Mouse (Mus musculus) NIH3T3 (cell line): ENCODE measurements around the gene Nav3.
"Not testable (repeated sequence)": the region's sequence is repeated elsewhere in the genome, so short reads cannot be mapped to it uniquely, and the experiment has no call there.

Experiments used
- DNase-seq: peaks from one replicate; pipeline ENCODE4 v3.0.0-alpha.2; 2012; ENCODE audit warnings: low read depth

Nav3 gene

DNA sequence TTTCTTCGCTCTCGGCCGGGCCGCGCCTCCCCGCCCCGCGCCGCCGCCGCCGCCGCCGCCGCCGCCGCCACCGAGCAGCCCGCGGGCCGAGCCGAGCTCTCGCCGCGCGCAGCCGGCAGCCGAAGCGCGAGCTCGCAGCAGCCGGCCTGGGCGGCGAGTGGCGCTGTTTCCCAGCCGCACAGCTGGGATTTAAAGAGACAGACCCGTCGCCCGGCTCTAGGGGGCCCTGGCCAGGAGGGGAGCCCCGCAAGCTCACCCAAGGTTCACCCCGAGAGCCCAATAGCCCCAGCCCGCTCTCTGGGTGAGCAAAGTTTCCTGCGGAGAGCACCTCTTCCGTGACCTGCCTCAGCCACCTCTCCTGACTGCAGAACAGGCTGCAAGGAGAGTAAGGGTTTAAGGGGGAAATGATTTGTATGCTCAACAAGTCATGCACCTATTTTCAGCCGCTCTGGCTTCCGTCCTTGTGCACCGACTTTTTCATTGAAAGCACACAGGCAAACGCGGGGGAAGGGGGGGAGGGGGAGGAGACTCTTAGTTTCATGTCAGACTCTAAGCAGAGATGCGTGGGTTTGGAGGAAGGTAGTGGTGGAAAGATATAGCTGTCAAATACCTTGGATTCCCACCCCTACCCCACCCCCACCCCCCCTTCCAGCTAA is at the start of gene Nav3:
Gene Nav3 (minus strand): TSS at position 367 of the 656 bp plus-strand sequence.
- peak; percentile 85 for DNase-seq

DNA sequence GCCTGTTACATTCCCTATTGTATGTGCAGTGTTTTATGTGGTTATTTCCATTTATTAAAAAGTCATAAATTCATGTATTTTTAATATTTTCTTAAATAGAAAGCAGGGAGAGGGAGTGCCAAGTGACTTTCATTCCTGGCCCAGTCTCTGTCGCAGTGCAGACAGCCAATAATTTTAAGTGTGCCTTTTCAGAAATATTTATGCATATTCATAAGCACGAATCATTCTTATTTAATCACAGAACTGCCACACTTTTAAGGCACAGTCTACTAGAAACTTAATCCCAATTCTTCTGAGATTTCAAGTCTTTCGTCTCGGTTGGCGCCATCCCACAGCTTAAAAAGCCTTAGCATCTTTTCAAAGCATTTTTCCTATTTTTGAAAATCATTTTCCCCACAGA is 29.3 kb upstream of the Nav3 start:
- DNase-seq = peak; percentile 24

DNA sequence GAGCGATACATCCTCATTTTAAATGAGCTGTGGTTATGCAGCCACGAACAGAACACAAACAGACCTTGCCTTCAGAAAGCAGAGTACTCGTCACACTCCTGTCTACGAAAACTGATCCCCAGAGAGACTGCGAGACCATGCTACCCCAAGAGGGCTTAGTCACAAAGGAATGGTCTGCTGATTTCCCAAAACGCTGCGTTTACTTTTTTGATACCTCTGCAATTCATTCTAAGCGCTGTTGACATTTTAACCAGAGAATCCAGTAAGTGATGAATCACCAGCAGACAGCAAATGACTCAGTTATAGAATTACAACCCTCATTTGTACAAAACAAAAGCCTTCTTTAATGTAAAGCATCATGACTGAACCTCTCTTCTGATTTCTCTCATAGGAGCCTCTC is 28.8 kb upstream of the Nav3 start:
- peak; percentile 84 for DNase-seq

DNA sequence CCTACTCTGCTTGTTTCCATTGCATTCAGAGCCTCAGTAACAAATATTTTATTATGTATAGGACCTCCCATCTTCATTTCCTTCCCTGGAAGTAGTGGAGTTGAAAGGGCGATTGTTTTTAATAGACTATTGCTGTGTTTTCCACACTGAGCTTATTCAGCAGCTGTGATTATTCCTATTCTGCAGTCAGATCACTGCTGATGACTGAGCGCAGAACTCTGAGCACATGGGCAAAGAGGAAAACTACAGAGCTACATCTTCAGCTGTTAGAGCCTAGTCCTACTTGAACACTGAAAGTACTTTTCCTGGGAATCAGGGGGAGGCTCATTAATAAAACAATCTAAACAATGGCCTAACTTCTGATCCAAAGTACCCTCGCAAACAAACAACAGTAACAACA is 23.2 kb upstream of the Nav3 start:
- DNase-seq = no peak

DNA sequence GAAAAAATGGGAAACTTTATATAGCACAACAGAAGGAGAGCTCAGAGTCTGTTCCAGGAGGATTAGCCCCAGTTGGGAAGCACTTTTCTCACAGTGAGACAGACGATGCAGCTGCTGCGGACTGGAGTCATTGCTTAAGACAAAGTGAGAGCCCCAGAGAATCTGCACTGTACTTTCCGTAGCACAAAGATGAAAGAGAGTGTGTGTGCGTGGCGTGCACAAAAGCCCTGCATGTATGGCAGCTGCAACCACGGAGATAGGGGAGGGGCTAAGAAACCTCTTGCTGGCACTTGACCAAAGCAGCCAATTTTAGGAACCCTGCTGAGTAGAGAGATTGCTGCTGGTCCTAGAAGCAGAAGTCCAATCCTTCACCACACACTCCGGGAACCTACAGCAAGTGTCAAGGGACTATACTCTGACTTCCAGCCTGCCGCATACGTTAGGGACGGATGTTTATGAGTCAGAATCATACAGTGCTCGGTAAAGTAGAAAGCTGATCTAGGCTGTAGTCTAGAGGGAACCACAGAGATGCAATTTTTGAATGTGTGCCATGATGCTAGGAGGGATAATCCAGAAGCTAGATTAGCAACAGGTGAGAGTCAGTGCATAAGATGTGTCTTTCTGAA is 21.8 kb upstream of the Nav3 start:
- peak; percentile 15 for DNase-seq

DNA sequence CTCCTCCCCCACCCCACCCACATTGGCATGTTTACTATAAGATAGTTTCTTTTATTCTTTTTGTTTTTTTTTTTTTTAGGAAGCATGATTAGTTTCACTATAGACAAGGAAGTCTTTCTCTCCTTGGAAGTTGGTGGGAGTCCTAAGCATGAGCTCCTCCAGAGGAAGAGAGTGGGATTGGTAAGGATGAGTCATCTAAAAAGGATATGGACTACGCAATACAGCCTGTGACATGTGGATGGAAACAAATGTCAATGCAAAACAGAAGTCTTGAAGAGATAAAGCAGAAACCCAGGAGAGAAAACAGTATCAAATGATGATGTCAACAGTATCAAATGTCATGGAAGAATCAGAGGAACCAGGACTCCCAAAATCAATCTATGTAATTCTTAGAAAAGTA is 18.1 kb upstream of the Nav3 start:
- DNase-seq = peak; percentile 42

DNA sequence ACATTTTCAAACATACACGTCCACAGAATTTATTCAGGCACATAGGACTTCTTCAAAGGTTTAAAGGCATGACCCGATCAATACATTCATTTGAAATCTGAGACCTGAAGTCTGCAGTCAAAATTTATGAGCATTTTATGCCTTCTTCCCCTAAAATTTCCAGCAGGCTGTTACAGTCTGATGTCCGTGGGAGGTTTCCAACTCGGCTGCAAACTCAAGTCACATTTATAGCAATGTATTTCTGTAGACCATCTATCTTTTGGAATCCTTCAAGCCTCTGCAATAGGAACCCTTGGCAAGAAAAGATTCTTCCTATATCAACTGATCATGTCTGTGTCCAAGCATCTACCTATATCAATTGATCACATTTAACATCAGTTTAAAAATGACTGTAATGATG is 13.4 kb upstream of the Nav3 start:
- DNase-seq = no peak

DNA sequence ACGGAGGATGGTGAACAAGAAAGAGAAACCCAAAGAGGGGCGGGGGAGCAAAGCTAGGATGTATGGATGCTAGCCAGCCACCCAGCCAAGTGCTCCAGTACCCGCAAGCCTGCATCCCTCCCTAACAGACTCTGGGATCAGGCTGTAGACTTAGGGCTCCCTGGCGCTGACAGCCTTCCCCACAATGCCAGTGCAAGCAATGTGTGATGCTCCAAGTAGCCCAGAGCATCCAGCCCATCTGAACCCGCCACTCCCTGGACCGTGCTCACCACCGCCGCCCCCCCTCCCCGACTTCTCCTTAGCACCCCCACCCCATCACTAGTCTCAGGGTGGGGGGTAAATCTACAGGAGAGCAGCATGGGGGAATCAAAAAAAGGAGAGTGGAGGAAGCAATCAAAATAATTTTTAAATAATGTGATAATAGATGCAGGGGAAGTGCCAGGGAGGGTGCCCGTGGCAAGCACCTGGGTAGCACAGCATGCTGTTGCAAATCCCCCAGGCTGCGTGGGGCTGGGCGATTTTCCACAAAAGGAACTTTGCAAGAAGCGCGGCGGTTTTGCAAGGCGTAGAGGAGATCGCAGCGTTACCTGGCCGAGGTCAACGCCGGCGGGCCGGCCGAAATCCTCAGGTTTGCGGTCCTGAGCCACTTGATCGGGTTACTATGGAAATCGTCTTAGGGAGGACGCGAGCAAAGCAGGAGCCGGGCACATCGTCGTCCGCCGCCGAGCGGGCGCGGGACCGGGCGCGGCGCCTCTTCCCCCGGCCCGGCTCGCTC is 754 bp downstream of the Nav3 start:
- no peak for DNase-seq

DNA sequence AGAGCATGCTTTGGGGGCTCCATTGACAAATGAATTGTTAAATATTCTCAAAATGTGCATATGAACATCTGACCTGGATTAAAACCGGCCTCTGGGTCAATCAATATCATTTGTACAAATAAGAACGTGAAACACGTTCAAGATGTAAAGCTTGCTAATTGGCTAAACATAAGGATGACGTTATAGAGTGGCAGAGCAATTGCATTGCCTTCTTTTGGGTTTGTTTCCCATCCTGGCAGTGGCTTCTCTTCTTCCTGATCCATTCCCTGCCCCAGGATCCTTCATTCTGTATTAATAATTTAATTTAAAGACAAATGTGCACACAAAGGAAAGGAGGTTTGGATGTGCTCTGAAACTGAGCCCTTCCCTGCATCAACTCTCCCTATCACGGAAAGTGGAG is 2.4 kb downstream of the Nav3 start:
- no peak for DNase-seq

DNA sequence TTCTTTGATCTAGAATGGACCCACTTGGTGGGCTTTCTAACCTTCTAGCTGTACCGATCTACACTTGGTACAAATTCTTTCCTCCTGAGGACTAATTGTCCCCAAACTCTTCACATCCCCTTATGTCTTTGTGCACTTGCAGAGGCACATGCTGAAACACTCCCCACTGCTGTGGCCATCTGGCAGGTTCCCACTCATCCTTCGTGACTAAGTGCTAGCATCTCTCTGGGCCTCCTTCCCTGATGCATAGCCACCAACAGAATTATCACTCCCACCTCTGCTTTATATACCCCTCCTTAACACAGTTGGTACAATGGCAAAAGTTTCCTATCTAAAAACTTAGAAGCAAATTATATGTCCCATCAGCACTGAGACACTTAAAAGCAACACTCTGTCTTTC is 15.6 kb downstream of the Nav3 start:
- DNase-seq = no peak

DNA sequence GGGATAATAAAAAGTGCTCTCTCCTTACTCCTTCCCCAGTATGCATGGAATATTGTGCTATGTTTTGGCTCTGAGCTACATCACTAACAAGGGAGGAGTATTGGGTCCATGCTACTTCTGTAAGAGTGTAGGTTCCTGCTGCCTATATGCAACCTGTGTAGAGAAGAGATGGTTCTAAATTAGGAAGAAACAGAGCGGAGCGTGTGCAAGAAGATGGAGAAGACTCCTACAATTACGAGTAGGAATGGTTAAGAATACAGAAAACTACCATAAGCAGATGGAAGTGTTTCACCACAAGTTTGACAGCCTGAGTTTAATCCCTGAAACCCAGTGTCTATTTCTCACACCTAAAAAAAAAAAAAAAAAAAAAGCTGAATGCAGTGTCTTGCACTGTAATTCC is 24.9 kb downstream of the Nav3 start:
- no peak for DNase-seq

DNA sequence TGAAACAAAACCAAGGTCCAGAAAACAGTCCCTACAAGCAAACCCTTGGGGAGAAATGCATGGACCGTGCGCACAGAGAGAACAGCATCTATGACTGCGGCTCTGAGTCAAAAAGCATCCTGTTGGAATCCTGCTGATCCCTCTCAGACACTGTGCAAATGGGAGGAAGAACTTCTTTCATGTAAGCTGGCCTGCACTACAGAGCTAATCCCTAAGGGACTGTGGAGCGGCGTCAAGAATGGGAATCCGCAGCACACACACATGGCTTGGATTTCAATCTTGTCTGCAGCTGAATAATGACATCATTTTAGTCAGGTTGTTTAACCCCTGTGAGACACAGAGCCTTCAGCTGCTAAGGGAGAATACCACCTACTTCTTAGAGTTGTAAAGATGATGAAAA is 26.4 kb downstream of the Nav3 start:
- no peak for DNase-seq

DNA sequence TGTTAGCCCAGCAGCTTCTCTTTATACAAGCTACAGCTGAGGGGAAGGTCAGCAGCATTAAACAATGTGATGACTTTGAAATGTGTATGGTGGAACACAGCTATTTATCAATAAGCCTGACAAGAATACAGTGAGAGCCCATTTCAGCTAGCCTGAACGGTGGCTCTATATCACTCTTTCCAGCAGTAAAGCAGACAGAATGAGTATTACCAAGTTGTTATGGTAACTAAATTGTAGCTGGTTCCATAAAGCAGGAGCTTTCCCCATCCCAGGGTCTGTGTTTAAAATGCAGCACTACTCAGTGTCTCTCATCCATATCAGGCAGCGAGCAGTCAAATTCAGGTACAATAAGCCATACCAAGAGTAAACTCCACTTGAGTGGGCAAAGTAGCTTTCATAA is 27.0 kb downstream of the Nav3 start:
- no peak for DNase-seq

DNA sequence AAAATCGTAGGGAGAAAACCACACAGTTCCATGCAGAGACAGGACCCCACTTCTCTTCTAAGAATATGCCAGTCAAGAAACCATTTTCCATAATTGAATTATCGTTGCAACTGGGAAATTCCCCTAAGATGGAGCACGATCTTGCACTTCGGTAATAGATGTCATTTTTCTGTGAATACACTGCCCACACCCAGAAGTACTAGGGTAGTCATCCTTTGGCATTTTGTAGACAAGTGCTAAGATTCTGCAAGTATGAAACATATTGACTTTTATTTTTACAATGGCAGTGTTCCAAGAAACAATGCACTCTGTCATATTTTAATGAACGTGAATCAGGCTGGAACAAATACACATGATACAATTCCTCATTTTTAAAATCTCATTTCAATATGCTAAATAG is 34.5 kb downstream of the Nav3 start:
- DNase-seq = no peak

DNA sequence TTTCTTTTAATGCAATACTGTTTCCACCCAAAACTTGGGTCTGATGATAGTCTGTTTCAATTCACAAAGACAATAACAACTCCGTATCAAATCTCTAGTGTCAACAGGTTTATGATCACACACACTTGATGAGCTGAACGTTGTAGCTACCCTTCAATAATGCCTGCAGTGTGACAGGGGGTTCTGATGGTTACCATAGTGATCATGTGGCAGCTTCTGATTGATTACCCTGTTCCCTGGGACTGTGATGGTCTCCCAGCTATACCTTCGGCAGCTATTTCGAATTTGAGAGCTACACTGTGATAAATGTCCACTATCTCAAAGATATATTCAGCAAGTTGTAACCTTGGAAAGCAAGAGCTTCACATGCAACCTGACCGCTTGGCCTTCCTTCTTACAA is 39.0 kb downstream of the Nav3 start:
- no peak for DNase-seq

DNA sequence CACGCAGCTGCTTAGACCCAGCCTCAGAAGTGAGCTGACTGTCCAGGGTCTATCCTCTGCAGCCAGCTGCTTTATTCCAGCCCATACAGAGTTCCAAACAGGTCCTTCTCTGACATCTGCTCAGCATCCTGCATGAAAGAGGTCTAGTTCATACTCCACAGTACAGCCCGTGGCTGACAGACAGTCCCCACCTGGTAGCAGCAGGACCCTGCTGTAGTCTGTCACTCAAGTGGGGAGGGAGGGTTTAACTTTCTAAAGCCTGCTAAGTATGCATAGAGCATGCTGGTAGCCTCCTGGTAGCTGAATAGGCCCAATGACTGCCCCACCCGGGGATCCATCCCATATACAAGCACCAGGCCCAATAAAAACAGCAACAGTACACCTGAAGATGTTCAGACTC is 40.4 kb downstream of the Nav3 start:
- no peak for DNase-seq

DNA sequence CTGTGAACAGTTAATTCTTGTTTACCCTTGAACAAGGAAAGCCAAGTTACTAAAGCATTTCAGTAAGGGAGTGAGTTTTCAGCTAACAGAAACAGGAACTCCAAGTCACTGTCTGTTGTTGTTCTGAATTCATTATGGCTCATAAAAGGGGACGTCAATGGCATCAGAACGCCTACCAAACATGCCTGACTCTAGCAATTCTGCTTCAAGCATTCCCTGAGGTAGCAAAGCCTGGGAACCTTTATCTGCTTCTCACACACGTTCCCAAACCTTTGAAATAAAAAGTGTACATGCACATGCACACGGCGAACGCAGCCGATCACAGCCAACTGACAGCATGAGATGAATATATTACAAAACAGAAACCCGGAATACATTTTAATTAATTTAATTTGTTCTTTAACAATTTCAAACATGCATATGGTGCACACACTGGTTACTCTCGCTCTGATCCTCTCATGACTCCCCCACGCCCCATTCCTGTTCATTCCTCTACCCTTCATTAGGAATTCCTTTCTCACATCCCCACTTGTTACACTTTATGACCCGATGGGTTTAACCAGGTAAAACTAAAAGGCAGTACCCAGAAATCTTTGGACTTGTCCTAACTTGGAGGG is 42.6 kb downstream of the Nav3 start:
- DNase-seq = no peak

DNA sequence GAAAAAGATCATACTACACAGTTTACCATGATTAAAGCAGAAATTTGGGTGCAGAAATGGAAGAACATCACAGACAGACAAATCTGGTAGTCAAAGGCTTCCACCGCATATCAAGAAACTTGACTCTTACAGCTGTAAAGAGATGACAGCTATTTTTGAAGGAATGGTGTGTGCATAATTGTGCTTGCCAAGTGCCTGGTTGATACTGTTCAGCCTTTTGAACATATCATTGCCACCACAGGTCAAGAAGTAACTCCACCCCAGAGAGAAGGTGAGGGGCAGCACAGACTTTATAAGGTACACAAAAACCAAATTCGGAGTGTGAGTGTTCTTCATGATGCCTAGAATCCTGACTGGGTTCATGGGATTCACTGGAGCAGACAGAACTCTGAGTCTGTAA is 53.1 kb downstream of the Nav3 start:
- no peak for DNase-seq

DNA sequence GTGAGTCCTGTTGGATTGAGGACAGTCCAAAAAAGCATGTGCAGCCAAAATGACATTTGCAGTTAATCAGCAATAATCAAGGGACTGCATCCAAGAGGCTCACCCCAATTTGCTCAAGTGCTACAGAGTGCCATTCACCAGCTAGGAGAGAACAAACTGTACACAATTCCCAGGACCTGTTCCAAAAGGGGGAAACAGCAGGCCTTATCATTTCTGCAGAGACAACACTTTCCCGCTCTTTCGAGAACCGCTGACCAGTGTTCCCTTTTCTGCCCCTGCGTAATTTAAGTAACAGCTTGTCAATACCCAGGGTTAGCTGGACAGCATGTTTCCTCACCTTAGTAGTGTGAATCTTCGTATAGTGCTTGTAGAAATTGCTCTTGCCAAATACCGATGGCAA is 55.4 kb downstream of the Nav3 start:
- no peak for DNase-seq

DNA sequence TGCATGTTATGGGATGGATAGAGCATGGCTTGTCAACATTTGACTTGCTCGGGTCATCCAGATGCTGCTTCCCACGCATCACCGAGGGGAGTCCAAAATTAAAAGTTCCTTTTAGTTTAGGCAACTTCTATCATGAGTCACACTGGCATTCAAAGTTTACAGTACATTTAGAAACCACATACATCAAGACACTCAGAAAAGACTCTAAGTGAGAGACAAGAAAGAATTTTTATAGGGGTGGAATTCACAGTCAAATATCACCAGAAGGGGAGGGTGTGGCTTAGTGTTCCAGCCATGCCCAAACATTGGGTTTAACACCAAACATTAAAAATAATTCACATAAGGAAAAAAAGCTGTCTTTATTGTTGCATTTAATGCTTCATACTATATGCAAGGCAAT is 57.4 kb downstream of the Nav3 start:
- no peak for DNase-seq

DNA sequence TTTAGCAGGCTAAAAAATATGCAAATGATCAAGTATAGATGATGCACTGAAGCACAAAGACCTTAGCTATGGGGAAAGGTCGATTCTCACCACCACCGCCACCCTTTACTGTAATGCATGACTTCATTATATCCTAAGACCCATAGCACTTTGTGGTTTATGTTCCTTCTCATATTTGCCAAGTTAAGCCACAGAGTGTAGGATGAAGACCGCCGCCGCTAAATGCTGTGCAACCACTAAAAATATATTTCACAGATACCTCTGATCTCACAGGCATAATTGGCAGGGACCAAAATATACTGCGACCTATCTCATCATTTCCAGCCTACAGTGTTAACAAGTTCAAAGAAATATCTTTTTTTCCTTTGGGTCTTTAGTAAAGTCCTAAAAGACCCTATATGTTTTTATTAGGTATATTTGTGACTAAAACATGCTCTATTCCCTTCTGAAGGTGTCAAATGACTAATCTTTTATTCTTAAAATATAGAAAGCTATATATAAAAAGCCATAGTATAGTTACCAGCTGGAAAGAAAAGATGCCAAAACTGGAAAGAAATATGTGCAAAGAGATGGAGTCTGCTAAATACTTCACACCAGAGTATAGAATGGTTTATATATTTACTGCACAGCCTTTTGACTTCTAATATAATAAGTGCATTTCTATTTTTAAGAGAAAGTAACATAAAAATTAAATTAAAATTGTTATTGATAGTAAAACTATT is 69.4 kb downstream of the Nav3 start:
- no peak for DNase-seq

DNA sequence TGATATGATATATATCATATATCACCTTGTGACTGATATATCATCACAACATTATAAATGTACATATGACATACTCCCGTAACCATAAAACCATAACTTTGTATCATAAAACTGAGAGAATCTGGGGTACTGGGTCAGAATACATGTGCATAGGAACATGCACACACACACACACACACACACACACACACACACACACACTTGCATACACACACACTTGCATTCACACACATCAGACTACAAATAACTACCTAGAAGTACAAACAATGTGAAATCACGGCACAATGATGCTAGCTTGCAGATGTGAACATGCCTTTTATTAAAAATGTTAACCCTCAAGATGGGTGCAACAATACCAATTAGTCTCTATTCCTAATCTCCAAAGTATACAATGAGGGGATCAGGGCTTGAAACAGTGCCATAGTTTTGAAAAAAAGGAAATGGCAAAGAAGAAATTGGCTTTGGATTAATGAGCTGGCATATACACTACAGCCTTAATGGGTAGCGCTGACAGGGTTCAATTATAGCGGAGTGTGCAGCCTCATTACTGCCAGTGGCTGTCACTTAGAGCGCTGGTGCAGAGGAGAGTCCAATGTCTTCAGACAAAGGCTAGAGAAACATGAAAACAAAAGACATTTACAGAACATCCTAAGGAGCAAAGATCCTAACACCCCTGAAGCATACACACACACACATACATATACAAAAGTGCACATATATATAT is 72.3 kb downstream of the Nav3 start:
- DNase-seq = not testable (repeated sequence)
